Mouse (Mus musculus): ENCODE measurements at regions not wholly inside any gene's neighbourhood (a gene's known extent, or its start where the extent isn't known, plus 50 kb on each side); places are given as distances from the start of the nearest gene placed in this dataset.

DNA sequence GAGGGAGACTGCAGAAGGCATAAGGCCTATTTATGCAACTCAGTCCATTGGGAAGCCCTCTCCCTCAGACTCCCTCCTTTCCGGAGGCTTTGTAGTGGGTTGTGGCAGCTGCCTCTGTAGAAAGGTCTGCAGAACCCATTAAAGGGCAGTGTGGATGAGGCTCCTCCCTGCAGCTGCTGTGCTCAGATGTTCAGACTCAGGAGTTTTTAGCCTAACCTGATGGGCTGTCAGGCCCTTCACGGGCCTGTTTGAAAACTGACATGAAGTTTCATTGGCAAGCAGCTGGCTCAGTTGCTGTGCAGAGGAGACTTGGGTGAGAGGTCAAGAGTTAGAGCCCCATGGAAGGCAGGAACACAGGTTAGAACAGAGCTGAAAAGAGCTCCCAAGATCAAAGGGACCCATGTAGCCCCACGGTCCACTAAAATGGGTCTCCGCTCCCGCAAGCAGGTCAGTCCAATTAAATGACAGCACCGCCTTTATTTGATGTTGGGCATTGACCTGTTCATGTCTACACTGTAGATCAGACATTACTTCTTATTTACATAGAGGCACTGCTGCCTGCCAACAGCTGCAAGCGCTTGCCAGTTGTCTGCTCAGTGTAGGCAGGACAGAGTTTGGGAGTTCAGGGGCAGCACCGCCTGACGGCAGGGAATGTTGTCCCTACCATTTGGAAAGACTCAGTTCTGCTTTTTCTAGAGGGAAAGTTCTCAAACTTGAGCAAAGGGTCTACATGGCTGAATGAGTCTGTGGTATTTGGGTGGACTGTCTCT is 53.8 kb upstream of the Usp46 start:
- DNase-seq (ENCODE audit: low spot score in 2 of 2), result no peak

DNA sequence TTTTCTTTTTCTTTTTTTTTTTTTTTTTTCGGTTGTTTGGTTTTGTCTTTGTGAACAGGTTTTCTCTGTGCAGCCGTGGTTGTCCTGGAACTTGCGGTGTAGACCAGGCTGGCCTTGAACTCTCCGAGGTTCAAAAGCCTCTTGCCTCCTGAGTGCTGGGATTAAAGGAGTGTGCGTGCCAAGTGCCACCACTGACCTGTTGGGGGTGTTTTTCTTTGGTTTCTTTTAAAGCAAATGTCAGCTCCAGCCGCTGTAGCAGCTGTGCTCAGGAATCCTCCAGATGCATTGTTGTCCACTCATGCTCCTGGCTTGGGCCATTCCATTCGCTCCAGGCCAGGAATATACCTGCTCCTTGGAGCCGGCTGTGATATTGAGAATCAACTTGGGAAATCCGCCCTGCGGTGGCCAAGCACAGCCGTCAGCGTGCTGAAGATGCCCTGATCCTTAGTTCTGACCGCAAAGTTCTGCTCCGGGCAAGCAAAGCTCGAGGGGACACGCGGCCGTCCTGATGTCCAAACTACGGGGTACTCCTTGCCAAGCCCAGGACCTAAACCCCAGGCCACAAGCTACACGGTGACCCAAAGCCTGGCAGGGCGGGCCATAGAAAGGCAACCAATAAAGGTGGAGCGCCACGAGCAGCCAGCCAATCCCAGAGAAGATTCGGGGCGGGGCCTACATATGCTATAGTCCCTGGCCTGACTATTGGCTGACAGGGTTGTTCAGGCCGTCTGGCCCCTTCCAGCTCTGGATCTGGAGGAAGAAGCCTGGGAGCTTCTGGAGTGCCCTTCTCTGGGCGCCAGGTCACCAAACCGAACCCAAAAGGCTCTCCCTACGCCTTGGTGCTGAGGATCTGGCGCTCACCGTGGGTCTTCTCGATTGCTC is 58.0 kb upstream of the Usp46 start:
- DNase-seq (ENCODE audit: low spot score in 2 of 2), result peak in 1 of 2 experiments; percentile 66

DNA sequence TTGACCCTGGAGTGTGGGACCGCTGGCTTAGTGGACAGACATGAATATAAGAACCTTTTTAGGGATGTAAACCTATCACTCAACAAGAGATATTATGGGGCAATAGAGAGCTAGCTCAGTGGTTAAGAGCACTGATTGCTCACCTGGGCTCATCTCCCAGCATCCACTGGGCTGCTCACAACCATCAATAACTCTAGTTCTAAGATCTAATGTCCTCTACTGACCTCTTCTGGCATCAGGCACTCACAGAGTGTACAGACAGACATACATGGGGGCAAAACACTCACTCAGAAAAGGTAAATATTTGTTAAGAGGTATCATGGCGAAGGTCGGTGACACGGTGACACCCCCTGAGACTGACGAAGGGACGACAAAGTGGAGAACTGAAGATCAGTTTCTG is 59.3 kb upstream of the Usp46 start:
- no peak for DNase-seq (ENCODE audit: low spot score in 2 of 2)

DNA sequence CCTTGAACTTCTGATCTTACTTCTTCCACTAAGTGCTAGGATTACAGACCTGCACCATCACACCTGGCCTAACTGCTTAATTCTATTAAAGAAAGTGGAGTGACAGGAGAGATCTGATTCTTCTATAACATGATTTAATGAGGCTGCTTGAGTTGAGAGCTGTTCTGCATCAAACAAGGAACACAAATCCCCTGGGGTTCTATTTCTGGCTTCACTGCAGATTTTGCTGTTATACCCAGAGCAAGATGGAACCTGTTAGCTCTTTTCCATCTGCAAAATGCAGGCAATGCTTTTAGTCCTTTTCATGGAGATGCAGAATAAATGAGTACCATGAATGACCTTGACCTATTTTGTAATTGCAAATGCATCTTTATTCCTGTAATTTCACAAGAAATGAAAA is 61.4 kb upstream of the Usp46 start:
- no peak for DNase-seq (ENCODE audit: low spot score in 2 of 2)

DNA sequence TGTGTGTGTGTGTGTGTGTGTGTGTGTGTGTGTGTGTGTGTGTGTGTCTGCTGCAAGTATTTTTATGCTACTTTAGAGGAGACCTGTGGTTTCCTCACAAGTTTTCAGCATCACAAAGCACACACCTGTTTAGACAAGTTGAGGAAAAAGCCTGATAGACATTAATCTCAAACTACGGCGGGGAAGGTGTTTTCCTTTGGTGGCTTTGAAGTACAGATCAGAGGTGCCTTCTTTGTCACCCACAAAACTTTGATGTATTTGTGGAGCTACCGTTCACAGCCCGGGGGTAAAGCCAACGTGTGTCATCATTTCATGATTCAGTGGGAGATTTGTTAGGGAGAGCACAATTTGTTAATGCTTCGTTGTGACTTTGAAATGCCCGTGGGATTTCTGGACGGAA is 62.4 kb upstream of the Rasl11b start:
- DNase-seq (ENCODE audit: low spot score in 2 of 2), result no peak

DNA sequence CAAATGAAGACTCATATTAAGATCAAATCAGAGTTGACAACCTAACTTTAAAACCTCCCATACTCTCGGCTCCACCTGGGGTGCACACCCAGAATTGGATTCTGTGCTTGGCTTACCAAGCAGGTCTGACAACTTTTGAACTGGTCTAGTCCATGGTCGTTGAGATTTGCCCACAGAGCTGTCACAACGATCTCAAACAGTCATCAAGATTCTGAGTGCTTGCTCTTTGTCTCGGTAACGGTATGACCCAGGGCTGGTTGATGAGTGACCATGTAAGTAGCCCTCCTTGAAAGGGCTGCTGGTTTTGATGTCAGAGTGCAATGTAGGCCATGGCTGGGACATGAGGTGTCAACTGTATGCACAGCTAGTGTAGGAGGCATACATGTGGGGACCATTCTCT is 58.7 kb upstream of the Rasl11b start:
- no peak for DNase-seq (ENCODE audit: low spot score in 2 of 2)

DNA sequence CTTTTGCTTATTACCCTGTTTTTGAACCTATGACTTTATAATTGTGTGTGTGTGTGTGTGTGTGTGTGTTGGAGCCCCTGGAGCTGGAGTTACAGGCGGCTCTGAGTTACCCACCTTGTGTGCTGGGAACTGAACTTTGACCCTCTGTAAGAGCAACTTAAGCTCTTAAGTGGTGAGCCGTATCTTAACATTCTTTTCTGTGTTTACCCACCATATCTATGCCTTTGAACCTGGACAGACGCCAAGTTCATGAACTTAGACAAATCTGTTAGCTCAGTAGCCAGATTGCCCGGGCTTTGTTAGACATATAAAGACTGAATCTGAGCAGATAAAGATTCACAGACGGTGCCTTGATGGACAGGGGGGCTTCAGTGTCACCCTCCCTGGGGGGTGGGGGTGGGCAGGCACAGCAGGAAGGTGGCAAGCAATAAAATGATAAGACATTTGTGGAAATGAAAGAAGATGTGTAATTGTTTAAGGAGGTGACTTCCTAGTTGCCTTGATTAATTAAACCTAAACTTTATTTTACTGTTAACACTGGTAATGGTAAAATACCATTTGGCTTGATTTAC is 58.1 kb upstream of the Rasl11b start:
- no peak for DNase-seq (ENCODE audit: low spot score in 2 of 2)

DNA sequence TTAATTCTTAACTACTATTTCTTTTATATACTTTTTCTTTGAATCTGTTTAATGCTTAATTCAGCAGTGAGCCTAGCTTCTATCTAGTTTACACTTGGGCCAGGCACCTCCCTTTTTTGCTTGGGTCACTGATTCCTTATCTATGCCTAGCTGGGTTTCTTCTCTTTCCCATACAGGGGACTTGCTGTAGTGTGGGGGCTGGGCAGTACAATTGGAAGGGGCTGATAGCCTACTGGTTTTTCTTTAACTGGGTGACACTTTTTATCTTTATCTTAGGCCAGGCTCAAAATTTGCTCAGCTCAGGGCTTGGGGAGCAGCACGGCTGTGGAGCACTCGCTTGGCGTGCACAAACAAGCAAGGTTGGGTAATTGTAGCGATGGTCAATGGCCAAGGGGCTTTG is 51.1 kb upstream of the Rasl11b start:
- no peak for DNase-seq (ENCODE audit: low spot score in 2 of 2)

DNA sequence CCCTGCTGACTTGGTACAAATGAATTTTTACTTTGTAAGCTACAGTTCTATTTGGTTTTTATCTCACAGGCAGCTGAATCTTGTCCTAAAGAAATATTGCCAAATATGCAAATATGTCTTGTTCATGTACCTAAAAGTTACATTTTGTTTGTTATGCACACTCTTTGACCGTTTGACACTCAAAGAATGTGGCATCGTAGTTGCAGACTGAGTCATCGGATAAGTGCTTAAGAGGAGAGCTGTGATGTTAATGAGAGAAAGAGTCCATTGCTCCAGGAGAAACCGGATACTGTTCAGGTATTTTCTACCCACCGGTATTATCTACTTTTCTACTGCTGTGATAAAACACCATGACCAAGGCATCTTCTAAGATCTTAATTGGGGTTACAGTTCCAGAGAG is 50.3 kb upstream of the Rasl11b start:
- no peak for DNase-seq (ENCODE audit: low spot score in 2 of 2)

All from left cerebral cortex, adult 9 months (tissue).